In the genomic region with DNA sequence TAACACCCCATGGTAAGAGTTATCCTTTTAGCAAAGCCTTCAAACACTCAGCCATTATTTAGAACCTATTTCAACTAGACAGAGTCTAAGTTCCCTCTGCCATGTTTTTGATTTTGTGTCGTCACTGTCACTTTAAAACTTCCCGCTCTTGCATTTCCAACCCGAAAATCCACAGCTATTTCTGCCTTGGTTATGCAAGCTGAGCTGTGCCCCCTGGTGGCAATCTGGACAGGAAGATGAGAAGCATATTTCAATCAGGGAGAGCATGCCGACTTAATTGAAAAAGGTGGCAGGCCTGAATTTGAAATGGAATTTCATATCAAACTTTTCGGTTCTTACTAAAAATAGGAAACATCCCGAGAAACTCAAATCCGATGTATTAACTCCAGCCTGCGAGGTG, we compare ENCODE assay signal across 9 mouse cellular contexts. TPM values are rescaled to one million over a fixed set of nuclear protein-coding genes. Genes with fewer than 3 reads are reported as not detected.
A peak's percentile ranks its signal among the peaks of the same experiment; 100 is the strongest.
DNase-seq lines count a peak whose midpoint lies in the region; ATAC-seq and TF ChIP-seq lines count a peak whose summit lies in the region.
"Had no signal": no experiment of that assay in that cellular context is flagged by ENCODE, and none has a peak within 500 bp of the region (broad histone marks: within the 10 kb centered on the region; RNA-seq: fewer than 3 reads in every experiment).

No protein-coding gene starts in this region.

- no peak overlapping the region for H3K4me3 ChIP-seq in heart, embryonic 11.5 days (ENCODE audit: low read depth, low read length)
- H3K4me3 ChIP-seq in liver, embryonic 14.5 days (ENCODE audit: insufficient read depth in 1 of 2, low read depth in 2 of 2, low read length in 2 of 2), result no peak overlapping the region
- H3K4me3 ChIP-seq in forebrain, embryonic 13.5 days, result no peak overlapping the region
- H3K4me3 ChIP-seq: hindbrain, embryonic 15.5 days had no signal

- peak; percentile 15 to 54 for DNase-seq in heart, postnatal 10 days
- DNase-seq in ES-CJ7 (ENCODE audit: low read depth, low spot score), result peak; percentile 20
- peak; percentile 39 for DNase-seq in cerebellum, adult 8-10 months
- DNase-seq in kidney, postnatal 10 days, result peak; percentile 78
- DNase-seq in liver, embryonic 14.5 days (ENCODE audit: low read depth in 3 of 3, low spot score in 3 of 3), result no peak
- DNase-seq in right cerebral cortex, postnatal 14 days, result peak; percentile 86

- no peak overlapping the region for H3K4me2 ChIP-seq in heart, embryonic 11.5 days
- H3K4me2 ChIP-seq in liver, embryonic 14.5 days (ENCODE audit: low read depth), result no peak overlapping the region
- no peak overlapping the region for H3K4me2 ChIP-seq in forebrain, embryonic 13.5 days
- H3K4me2 ChIP-seq: hindbrain, embryonic 15.5 days had no signal

- 77% methylated on average over 8 of the region's 8 CpGs for WGBS in heart, embryonic 11.5 days (ENCODE audit: insufficient replicate concordance)
- WGBS in liver, embryonic 14.5 days (ENCODE audit: insufficient replicate concordance), result 77% methylated on average over 8 of the region's 8 CpGs
- WGBS in forebrain, embryonic 13.5 days, result 72% methylated on average over 8 of the region's 8 CpGs

- no peak for ATAC-seq in heart, embryonic 11.5 days (replicated peaks; ENCODE audit: insufficient number of reproducible peaks, low FRiP score, low TSS enrichment)
- no peak for ATAC-seq in liver, embryonic 14.5 days (ENCODE audit: insufficient read depth)
- no peak for ATAC-seq in forebrain, embryonic 13.5 days

- H3K9me3 ChIP-seq in heart, embryonic 11.5 days (replicated peaks; ENCODE audit: control insufficient read depth, low read length), result no peaks in the 10 kb centered on the region
- H3K9me3 ChIP-seq in liver, embryonic 14.5 days (ENCODE audit: control insufficient read depth, low read length), result no peaks in the 10 kb centered on the region
- no peaks in the 10 kb centered on the region for H3K9me3 ChIP-seq in forebrain, embryonic 13.5 days (replicated peaks)
- H3K9me3 ChIP-seq: hindbrain, embryonic 15.5 days had no signal

- intact Hi-C loops in heart, postnatal 10 days (cut with DNase I), result loop anchor here (5.0 kb wide), 1 partner anchor 1553 kb away; no protein-coding TSS in a partner anchor

- H3K4me1 ChIP-seq in heart, embryonic 11.5 days (ENCODE audit: control insufficient read depth, insufficient read depth, low read length), result no peaks in the 10 kb centered on the region
- no peaks in the 10 kb centered on the region for H3K4me1 ChIP-seq in liver, embryonic 14.5 days (replicated peaks; ENCODE audit: control insufficient read depth in 2 of 2, insufficient read depth in 2 of 2, low read length in 1 of 2)
- H3K4me1 ChIP-seq in forebrain, embryonic 13.5 days, result no peaks in the 10 kb centered on the region
- H3K4me1 ChIP-seq: hindbrain, embryonic 15.5 days had no signal

- TF ChIP-seq CTCF in liver, embryonic 14.5 days (IDR thresholded peaks at IDR 0.05; ENCODE audit: low read depth), result peak; percentile 37; the same call in 1 of the 2 replicates

- H3K27ac ChIP-seq in heart, embryonic 11.5 days (ENCODE audit: low read depth, low read length), result no peak overlapping the region
- H3K27ac ChIP-seq in liver, embryonic 14.5 days, result no peak overlapping the region
- no peak overlapping the region for H3K27ac ChIP-seq in forebrain, embryonic 13.5 days
- H3K27ac ChIP-seq: hindbrain, embryonic 15.5 days had no signal

- H3K36me3 ChIP-seq in heart, embryonic 11.5 days (ENCODE audit: control insufficient read depth, insufficient read depth, low read length), result peaks cover 12% of the 10 kb centered on the region
- H3K36me3 ChIP-seq in liver, embryonic 14.5 days (replicated peaks; ENCODE audit: control insufficient read depth, insufficient read depth, low read depth), result peaks cover 34% of the 10 kb centered on the region
- H3K36me3 ChIP-seq in forebrain, embryonic 13.5 days (ENCODE audit: poor library complexity, severe bottlenecking), result peaks cover 32% of the 10 kb centered on the region
- H3K36me3 ChIP-seq: hindbrain, embryonic 15.5 days had no signal

- no peak for TF ChIP-seq EP300 in liver, embryonic 14.5 days (IDR thresholded peaks at IDR 0.05; ENCODE audit: low read depth)

- H3K27me3 ChIP-seq in heart, embryonic 11.5 days (ENCODE audit: control insufficient read depth, insufficient read depth, low read length), result no peaks in the 10 kb centered on the region
- no peaks in the 10 kb centered on the region for H3K27me3 ChIP-seq in liver, embryonic 14.5 days (ENCODE audit: control insufficient read depth, insufficient read depth, low read length)
- H3K27me3 ChIP-seq in forebrain, embryonic 13.5 days, result no peaks in the 10 kb centered on the region
- H3K27me3 ChIP-seq: hindbrain, embryonic 15.5 days had no signal

- no peak overlapping the region for H3K9ac ChIP-seq in heart, embryonic 11.5 days (ENCODE audit: low read depth, low read length)
- no peak overlapping the region for H3K9ac ChIP-seq in liver, embryonic 14.5 days (replicated peaks)
- no peak overlapping the region for H3K9ac ChIP-seq in forebrain, embryonic 13.5 days
- H3K9ac ChIP-seq: hindbrain, embryonic 15.5 days had no signal

RNA-seq across cellular contexts. Expression of a gene that starts 35.6 kb away (rescaled TPM):
- 10 to 100 TPM; 11.0 to 12.2 TPM for total RNA-seq in heart, postnatal 10 days (2021)
- polyA plus RNA-seq in heart, embryonic 11.5 days (2014; fragmentation: Nextera tagmentation; extraction: Ambion mirVana), result 49.8 and 49.9 TPM in 2 replicates
- polyA plus RNA-seq in liver, embryonic 14.5 days (2012; rRNA removed), result 12.5 and 23.3 TPM in 2 replicates
- 43.3 and 45.4 TPM in 2 replicates for polyA plus RNA-seq in liver, embryonic 14.5 days (2014; fragmentation: Nextera tagmentation; extraction: Ambion mirVana)
- 64.6 and 66.7 TPM in 2 replicates for polyA plus RNA-seq in forebrain, embryonic 13.5 days (2015; fragmentation: Nextera tagmentation; extraction: Ambion mirVana)

Comparison
In these comparisons a context has a peak if more than half of its experiments do, and no peak if none do; other contexts are left out.
1. DNase-seq: peak in heart, postnatal 10 days (2 of 2), ES-CJ7 (single experiment), cerebellum, adult 8-10 months (single experiment), kidney, postnatal 10 days (single experiment) and right cerebral cortex, postnatal 14 days (single experiment); none in liver, embryonic 14.5 days (0 of 3).